Mouse (Mus musculus) R1 (cell line): Measurements from ENCODE around the gene Rab24.

Source experiments
- DNase-seq: peaks from one replicate; pipeline ENCODE4 v3.0.0-alpha.2; 2018; ENCODE audit warnings: low read depth, low spot score

Rab24 gene

GRCm38 (mm10) chr13:55321434-55322129 lies at the start of gene Rab24:
TSS of gene Rab24 (minus strand) at chr13:55321946.
- DNase-seq, result peak; percentile 90

GRCm38 (mm10) chr13:55371007-55371681 lies 49.4 kb upstream of the Rab24 start:
- DNase-seq, result no peak

GRCm38 (mm10) chr13:55370234-55370633 lies 48.5 kb upstream of the Rab24 start:
- DNase-seq, result no peak

GRCm38 (mm10) chr13:55369531-55370114 lies 47.9 kb upstream of the Rab24 start, which contains the start of gene Rgs14:
TSS of gene Rgs14 (plus strand) at chr13:55369732.
- no peak for DNase-seq

- no peak for DNase-seq
Observed at GRCm38 (mm10) chr13:55368401-55368800, 46.7 kb upstream of the Rab24 start.

GRCm38 (mm10) chr13:55362453-55363060 lies 40.8 kb upstream of the Rab24 start, which contains the start of gene Lman2:
TSS of gene Lman2 (minus strand) at chr13:55362783.
- DNase-seq, result peak; percentile 100

- no peak for DNase-seq
Observed at GRCm38 (mm10) chr13:55361974-55362452, 40.3 kb upstream of the Rab24 start.

GRCm38 (mm10) chr13:55361145-55361544 lies 39.4 kb upstream of the Rab24 start:
- no peak for DNase-seq

GRCm38 (mm10) chr13:55346745-55347144 lies 25.0 kb upstream of the Rab24 start:
- DNase-seq, result no peak

GRCm38 (mm10) chr13:55344286-55344685 lies 22.5 kb upstream of the Rab24 start:
- DNase-seq, result no peak

- no peak for DNase-seq
Observed at GRCm38 (mm10) chr13:55342469-55342868, 20.7 kb upstream of the Rab24 start.

- DNase-seq, result peak; percentile 96
Observed at GRCm38 (mm10) chr13:55339259-55339658, 17.5 kb upstream of the Rab24 start.

- peak; percentile 86 for DNase-seq
Observed at GRCm38 (mm10) chr13:55338131-55339054, 16.6 kb upstream of the Rab24 start.

GRCm38 (mm10) chr13:55337341-55337975 lies 15.7 kb upstream of the Rab24 start:
- peak; percentile 50 for DNase-seq

- peak; percentile 70 for DNase-seq
Observed at GRCm38 (mm10) chr13:55335701-55336100, 14.0 kb upstream of the Rab24 start.

- DNase-seq, result no peak
Observed at GRCm38 (mm10) chr13:55332331-55332730, 10.6 kb upstream of the Rab24 start.

- DNase-seq, result peak; percentile 77
Observed at GRCm38 (mm10) chr13:55330567-55331400, 9.0 kb upstream of the Rab24 start.

GRCm38 (mm10) chr13:55329683-55330566 lies 8.2 kb upstream of the Rab24 start, which contains the start of gene Mxd3:
TSS of gene Mxd3 (minus strand) at chr13:55329823.
- DNase-seq, result peak; percentile 92
